Mouse (Mus musculus): Measurements from ENCODE around the gene Nxpe5.
"Not testable (repeated sequence)": the region's sequence is repeated elsewhere in the genome, so short reads cannot be mapped to it uniquely, and the experiment has no call there.

Nxpe5 gene

GRCm38 (mm10) chr5:138225700-138226099 is at the start of gene Nxpe5:
Gene Nxpe5 (plus strand): TSS chr5:138225898.
- no peak for DNase-seq (ENCODE audit: low read depth, low spot score)

GRCm38 (mm10) chr5:138186950-138187638 is 38.6 kb upstream of the Nxpe5 start, which contains the start of the genes Taf6 and Cnpy4:
Gene Taf6 (minus strand): TSS chr5:138187451.
Gene Cnpy4 (plus strand): TSS chr5:138187485.
- peak; percentile 96 for DNase-seq (ENCODE audit: low read depth, low spot score)

- peak; percentile 96 for DNase-seq (ENCODE audit: low read depth, low spot score)
Observed at GRCm38 (mm10) chr5:138187661-138188306, 37.9 kb upstream of the Nxpe5 start.

- peak; percentile 97 for DNase-seq (ENCODE audit: low read depth, low spot score)
Observed at GRCm38 (mm10) chr5:138193771-138194727, 31.6 kb upstream of the Nxpe5 start, which contains the start of gene Mblac1. Gene Mblac1 (plus strand): TSS chr5:138194314.

- DNase-seq (ENCODE audit: low read depth, low spot score): peak; percentile 66
Observed at GRCm38 (mm10) chr5:138194755-138195345, 30.8 kb upstream of the Nxpe5 start.

- DNase-seq (ENCODE audit: low read depth, low spot score): peak; percentile 22
Observed at GRCm38 (mm10) chr5:138195463-138195862, 30.2 kb upstream of the Nxpe5 start.

- DNase-seq (ENCODE audit: low read depth, low spot score): peak; percentile 55
Observed at GRCm38 (mm10) chr5:138199576-138199975, 26.1 kb upstream of the Nxpe5 start.

- DNase-seq (ENCODE audit: low read depth, low spot score): peak; percentile 45
Observed at GRCm38 (mm10) chr5:138202086-138202485, 23.6 kb upstream of the Nxpe5 start.

GRCm38 (mm10) chr5:138207253-138207652 is 18.4 kb upstream of the Nxpe5 start:
- no peak for DNase-seq (ENCODE audit: low read depth, low spot score)

GRCm38 (mm10) chr5:138207873-138208272 is 17.8 kb upstream of the Nxpe5 start:
- no peak for DNase-seq (ENCODE audit: low read depth, low spot score)

- not testable (repeated sequence) for DNase-seq (ENCODE audit: low read depth, low spot score)
Observed at GRCm38 (mm10) chr5:138216632-138217031, 9.1 kb upstream of the Nxpe5 start.

- DNase-seq (ENCODE audit: low read depth, low spot score): no peak
Observed at GRCm38 (mm10) chr5:138219864-138220263, 5.8 kb upstream of the Nxpe5 start.

- DNase-seq (ENCODE audit: low read depth, low spot score): peak; percentile 81
Observed at GRCm38 (mm10) chr5:138222111-138222510, 3.6 kb upstream of the Nxpe5 start.

- DNase-seq (ENCODE audit: low read depth, low spot score): peak; percentile 10
Observed at GRCm38 (mm10) chr5:138223287-138223686, 2.4 kb upstream of the Nxpe5 start.

GRCm38 (mm10) chr5:138226491-138226890 is 793 bp downstream of the Nxpe5 start:
- no peak for DNase-seq (ENCODE audit: low read depth, low spot score)

GRCm38 (mm10) chr5:138227367-138227766 is 1.7 kb downstream of the Nxpe5 start:
- DNase-seq (ENCODE audit: low read depth, low spot score): no peak

GRCm38 (mm10) chr5:138228026-138228425 is 2.3 kb downstream of the Nxpe5 start:
- peak; percentile 16 for DNase-seq (ENCODE audit: low read depth, low spot score)

- DNase-seq (ENCODE audit: low read depth, low spot score): no peak
Observed at GRCm38 (mm10) chr5:138229511-138229910, 3.8 kb downstream of the Nxpe5 start.

GRCm38 (mm10) chr5:138233778-138234177 is 8.1 kb downstream of the Nxpe5 start:
- DNase-seq (ENCODE audit: low read depth, low spot score): no peak

- no peak for DNase-seq (ENCODE audit: low read depth, low spot score)
Observed at GRCm38 (mm10) chr5:138234224-138234623, 8.5 kb downstream of the Nxpe5 start.

- no peak for DNase-seq (ENCODE audit: low read depth, low spot score)
Observed at GRCm38 (mm10) chr5:138241511-138241910, 15.8 kb downstream of the Nxpe5 start.

All from brain, adult 2 months (tissue).